ENCODE assay signal across 27 mouse cellular contexts in genomic region chr9:14974251-14975232, GRCm38 (mm10).
DNase-seq lines count a peak whose midpoint lies in the region; ATAC-seq and TF ChIP-seq lines count a peak whose summit lies in the region.
"Had no signal": no experiment of that assay in that cellular context is flagged by ENCODE, and none has a peak within 500 bp of the region (broad histone marks: within the 10 kb centered on the region; RNA-seq: fewer than 3 reads in every experiment).

No protein-coding gene starts in this region.

- intact Hi-C loops in left cerebral cortex, postnatal 4 days (cut with DNase I) = no loop called here
- intact Hi-C loops in left cerebral cortex, postnatal 36 days (cut with DNase I) = no loop called here

- no peaks in the 10 kb centered on the region for H3K27me3 ChIP-seq in liver, embryonic 14.5 days (ENCODE audit: control insufficient read depth, insufficient read depth, low read length)
- H3K27me3 ChIP-seq: embryonic facial prominence, embryonic 12.5 days; forebrain, embryonic 13.5 days; heart, embryonic 13.5 days; kidney, embryonic 15.5 days; limb, embryonic 12.5 days; midbrain, embryonic 13.5 days; neural tube, embryonic 12.5 days had no signal

- H3K9me3 ChIP-seq in liver, embryonic 14.5 days (ENCODE audit: control insufficient read depth, low read length) = no peaks in the 10 kb centered on the region
- H3K9me3 ChIP-seq: embryonic facial prominence, embryonic 12.5 days; forebrain, embryonic 13.5 days; heart, embryonic 13.5 days; kidney, embryonic 15.5 days; limb, embryonic 12.5 days; midbrain, embryonic 13.5 days; neural tube, embryonic 12.5 days had no signal

- WGBS in liver, embryonic 14.5 days (ENCODE audit: insufficient replicate concordance) = 62% methylated on average over 6 of the region's 6 CpGs

- no peak for TF ChIP-seq EP300 in liver, embryonic 14.5 days (IDR thresholded peaks at IDR 0.05; ENCODE audit: low read depth)

- peaks cover 24 to 33% of the 10 kb centered on the region in 2 experiments for H3K4me1 ChIP-seq in liver, embryonic 14.5 days (replicated peaks; ENCODE audit: control insufficient read depth in 2 of 2, insufficient read depth in 2 of 2, low read length in 1 of 2)
- H3K4me1 ChIP-seq: embryonic facial prominence, embryonic 12.5 days; forebrain, embryonic 13.5 days; heart, embryonic 13.5 days; kidney, embryonic 15.5 days; limb, embryonic 12.5 days; midbrain, embryonic 13.5 days; neural tube, embryonic 12.5 days had no signal

- no peaks in the 10 kb centered on the region for H3K36me3 ChIP-seq in liver, embryonic 14.5 days (replicated peaks; ENCODE audit: control insufficient read depth, insufficient read depth, low read depth)
- H3K36me3 ChIP-seq: embryonic facial prominence, embryonic 12.5 days; heart, embryonic 13.5 days; kidney, embryonic 15.5 days; limb, embryonic 12.5 days; midbrain, embryonic 13.5 days; neural tube, embryonic 12.5 days had no signal

- H3K4me2 ChIP-seq in liver, embryonic 14.5 days (ENCODE audit: low read depth) = peak overlapping the region; percentile 61
- H3K4me2 ChIP-seq: embryonic facial prominence, embryonic 12.5 days; forebrain, embryonic 13.5 days; heart, embryonic 13.5 days; hindbrain, embryonic 14.5 days; kidney, embryonic 15.5 days; limb, embryonic 12.5 days; lung, embryonic 14.5 days; midbrain, embryonic 13.5 days; neural tube, embryonic 12.5 days had no signal

- H3K9ac ChIP-seq in liver, embryonic 14.5 days (replicated peaks) = no peak overlapping the region
- H3K9ac ChIP-seq: embryonic facial prominence, embryonic 12.5 days; forebrain, embryonic 13.5 days; heart, embryonic 13.5 days; hindbrain, embryonic 14.5 days; kidney, embryonic 15.5 days; limb, embryonic 12.5 days; lung, embryonic 14.5 days; midbrain, embryonic 13.5 days; neural tube, embryonic 12.5 days had no signal

- peak; percentile 49 for ATAC-seq in activated CD4-positive, CD25-positive, alpha-beta regulatory T cell, adult 4 months
- ATAC-seq in liver, embryonic 14.5 days (ENCODE audit: insufficient read depth) = no peak
- ATAC-seq: forebrain, embryonic 13.5 days; intestine, embryonic 16.5 days; midbrain, embryonic 13.5 days; Patski had no signal

- peak overlapping the region; percentile 53 for H3K27ac ChIP-seq in liver, embryonic 14.5 days
- H3K27ac ChIP-seq: embryonic facial prominence, embryonic 12.5 days; forebrain, embryonic 13.5 days; heart, embryonic 13.5 days; hindbrain, embryonic 14.5 days; kidney, embryonic 15.5 days; limb, embryonic 12.5 days; macrophage; midbrain, embryonic 13.5 days; neural tube, embryonic 12.5 days had no signal

- DNase-seq in left cerebral cortex, postnatal 4 days = peak; percentile 11
- no peak for DNase-seq in left cerebral cortex, postnatal 36 days (ENCODE audit: low spot score in 2 of 2)
- DNase-seq in liver, embryonic 14.5 days (ENCODE audit: low read depth in 3 of 3, low spot score in 3 of 3) = no peak
- DNase-seq in gastrocnemius, postnatal 25 days = no peak
- no peak for DNase-seq in spleen, postnatal 10 days (ENCODE audit: low spot score in 2 of 2)
- no peak for DNase-seq in layer of hippocampus, adult 11-12 months (ENCODE audit: low spot score)
- DNase-seq: adrenal gland, postnatal 14 days; B cell, adult 2 months; cerebellum, adult 9-10 months; gastrocnemius, postnatal 36 days; kidney, postnatal 4 days; lung, embryonic 14.5 days; right cerebral cortex, adult 18-20 months; spleen, adult 18-20 months; thymus, postnatal 4 days had no signal

- no peak for TF ChIP-seq CTCF in liver, embryonic 14.5 days (IDR thresholded peaks at IDR 0.05; ENCODE audit: low read depth)

- no peak overlapping the region for H3K4me3 ChIP-seq in liver, embryonic 14.5 days (ENCODE audit: insufficient read depth in 1 of 2, low read depth in 2 of 2, low read length in 2 of 2)
- H3K4me3 ChIP-seq: embryonic facial prominence, embryonic 12.5 days; forebrain, embryonic 13.5 days; heart, embryonic 13.5 days; kidney, embryonic 15.5 days; limb, embryonic 12.5 days; midbrain, embryonic 13.5 days; neural tube, embryonic 12.5 days had no signal
